Mouse (Mus musculus): ENCODE results near the gene Gm20708.

GRCm38 (mm10) chr11:117762246-117762645, 47.2 kb upstream of the Gm20708 start:
- no peak for TF ChIP-seq CTCF (IDR thresholded peaks at IDR 0.05; ENCODE audit: low read depth)
- no peak for TF ChIP-seq EP300 (optimal IDR thresholded peaks at IDR 0.05)

Data from stomach, postnatal 0 days (tissue).